Mouse (Mus musculus): ENCODE data around the gene Iqgap1.

DNA sequence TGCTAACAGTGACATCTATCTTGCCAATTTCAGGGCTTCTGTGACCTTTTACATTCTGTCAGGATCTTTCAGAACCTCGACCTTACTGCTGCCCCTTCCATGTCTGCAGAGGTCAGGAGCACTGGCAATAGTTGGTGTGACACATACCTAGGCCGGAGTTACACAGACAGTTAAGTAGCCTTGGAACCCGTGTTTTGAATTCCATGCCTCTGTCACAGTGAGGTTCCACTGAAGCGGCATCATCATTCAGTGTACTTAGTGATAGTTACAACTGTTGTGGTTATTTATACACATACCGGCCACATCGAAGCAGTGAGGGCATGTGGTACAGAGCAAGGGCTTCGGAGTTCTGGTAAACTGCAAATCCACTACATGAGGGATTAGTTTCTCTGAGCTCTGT, 37.8 kb downstream of the Iqgap1 start:
- TF ChIP-seq CTCF (IDR thresholded peaks at IDR 0.05; ENCODE audit: control insufficient read depth, insufficient read depth, low read length) (no peak), POLR2A (IDR thresholded peaks at IDR 0.05; ENCODE audit: borderline replicate concordance, control insufficient read depth, low read depth, low read length) (no peak)

All from bone marrow, adult 2 months (tissue).